Mouse (Mus musculus) right cerebral cortex, postnatal 14 days (tissue): Measurements from ENCODE around the gene Gm28171.
"Not testable (repeated sequence)": the region's sequence is repeated elsewhere in the genome, so short reads cannot be mapped to it uniquely, and the experiment has no call there.

ENCODE experiments used
- DNase-seq: peaks from one replicate; pipeline ENCODE4 v3.0.0; 2022

The Gm28171 gene

GRCm38 (mm10) chrY:5793095-5793494 lies at the start of gene Gm28171:
Gene Gm28171 (plus strand): TSS chrY:5793395.
- DNase-seq: not testable (repeated sequence)
